Mouse (Mus musculus) embryonic fibroblast, embryonic 13.5 days (primary cell): ENCODE data around the gene Opa3. TPM values are rescaled to one million over a fixed set of nuclear protein-coding genes. Genes with fewer than 3 reads are reported as not detected.

ENCODE experiments used
- H3K27ac ChIP-seq: 2 replicates; pipeline ENCODE4 v1.5.1; 2012; ENCODE audit warnings: low read length, control low read depth, inconsistent platforms; ENCODE audit not compliant: insufficient read depth
- H3K4me1 ChIP-seq: 2 replicates; pipeline ENCODE4 v1.6.1; 2011; ENCODE audit warnings: low read length; ENCODE audit not compliant: control insufficient read depth, insufficient read depth
- H3K4me3 ChIP-seq: 2 replicates; pipeline ENCODE4 v1.5.1; 2011; ENCODE audit warnings: mild to moderate bottlenecking, control low read depth, low read length; ENCODE audit not compliant: insufficient read depth
- CTCF ChIP-seq: IDR thresholded peaks from 2 replicates; pipeline ENCODE4 v1.5.1; 2011; ENCODE audit warnings: mild to moderate bottlenecking, control low read depth, low read length, moderate library complexity, borderline replicate concordance; ENCODE audit not compliant: insufficient read depth
- POLR2A ChIP-seq: IDR thresholded peaks from 2 replicates; pipeline ENCODE4 v1.6.1; 2011; ENCODE audit warnings: low read depth, mild to moderate bottlenecking, control low read depth, low read length, moderate library complexity
- polyA plus RNA-seq: library from polyadenylated mRNA; stranded (reverse); fragments of >200 nt; gene quantifications from 2 replicates; pipeline ENCODE4 v1.2.4, GENCODE M21; 2011; ENCODE audit warnings: low read depth; ENCODE audit not compliant: missing spikeins, insufficient read length

Gene Opa3
- polyA plus RNA-seq, 1 experiment, result 24.4 TPM

DNA sequence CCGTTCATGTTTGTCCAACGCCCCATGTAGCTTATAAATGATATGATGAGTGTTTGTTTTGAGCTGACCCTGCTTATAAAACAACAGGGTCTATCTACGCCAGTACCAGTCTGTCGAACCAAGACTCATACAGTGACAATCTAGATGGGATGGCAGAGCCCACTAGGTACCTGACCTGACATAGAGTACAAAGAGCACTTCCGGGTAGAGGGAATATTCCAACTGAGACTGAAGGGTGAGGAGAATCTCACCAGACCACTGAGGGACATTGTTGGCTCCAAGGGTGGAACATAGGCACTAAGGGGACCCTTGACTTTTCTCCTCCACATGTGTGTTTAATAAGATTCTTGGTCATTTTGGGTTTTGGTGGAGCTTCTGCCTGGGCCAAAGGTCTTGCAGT is 1.3 kb downstream of the Opa3 start:
- no peak for TF ChIP-seq POLR2A
- no peak for TF ChIP-seq CTCF
- Histone ChIP-seq H3K4me1 (no peaks in the 10 kb centered on the region), H3K4me3 (peak overlapping the region; percentile 91), H3K27ac (peak overlapping the region; percentile 42)

DNA sequence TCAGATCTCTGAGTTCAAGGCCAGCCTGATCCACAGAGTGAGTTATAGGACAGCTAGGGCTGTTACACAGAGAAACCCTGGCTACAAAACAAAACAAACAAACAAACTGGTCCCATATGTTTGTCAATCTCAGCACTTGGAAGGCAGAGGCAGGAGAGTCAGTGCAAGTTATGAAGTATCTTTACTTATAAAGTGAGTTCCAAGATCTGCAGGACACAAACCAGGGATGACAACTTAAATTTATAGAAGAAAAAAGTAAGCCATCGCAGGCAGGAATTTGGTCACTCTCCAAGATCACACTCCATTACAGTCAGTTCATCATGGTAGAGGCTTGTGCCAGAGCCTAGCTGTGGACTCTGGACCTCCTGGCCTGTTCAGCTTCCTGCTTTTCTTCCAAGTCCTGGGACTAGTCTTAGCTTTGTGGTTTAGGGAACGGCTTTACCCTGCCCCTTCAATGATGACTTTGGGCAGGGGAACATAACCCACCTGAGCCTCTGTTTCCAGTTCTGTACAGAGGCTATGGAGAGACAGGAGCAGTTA is 2.0 kb downstream of the Opa3 start:
- Histone ChIP-seq H3K4me3 (no peak overlapping the region), H3K4me1 (no peaks in the 10 kb centered on the region), H3K27ac (no peak overlapping the region)
- no peak for TF ChIP-seq CTCF
- TF ChIP-seq POLR2A, result no peak

DNA sequence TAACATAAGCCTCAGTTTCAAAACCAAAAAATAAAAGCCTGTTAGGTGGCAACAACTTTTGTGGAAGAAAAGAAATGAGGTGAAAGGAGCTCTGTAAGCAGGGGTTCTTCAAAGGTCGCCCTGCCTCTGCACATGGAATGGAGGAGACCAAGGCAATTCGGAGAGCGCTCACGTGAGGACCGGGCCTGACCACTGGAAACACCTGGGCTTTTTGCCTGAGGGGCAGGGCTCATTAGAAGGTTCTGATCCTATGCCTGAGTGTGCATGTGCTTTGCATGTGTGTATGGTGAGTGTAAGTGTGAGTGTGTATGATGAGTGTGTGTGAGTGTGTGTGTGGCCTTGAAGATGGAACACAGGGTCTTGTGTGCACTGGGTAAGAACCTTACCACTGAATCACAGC is 2.8 kb downstream of the Opa3 start:
- no peak for TF ChIP-seq POLR2A
- TF ChIP-seq CTCF, result no peak
- H3K4me1 ChIP-seq, result no peaks in the 10 kb centered on the region
- H3K4me3 ChIP-seq, result no peak overlapping the region
- no peak overlapping the region for H3K27ac ChIP-seq

GRCm38 (mm10) chr7:19231849-19232248 is 3.7 kb downstream of the Opa3 start:
- H3K4me3 ChIP-seq, result no peak overlapping the region
- TF ChIP-seq CTCF (no peak), POLR2A (no peak)

GRCm38 (mm10) chr7:19234652-19235051 is 6.5 kb downstream of the Opa3 start:
- Histone ChIP-seq H3K4me1 (no peaks in the 10 kb centered on the region), H3K4me3 (no peak overlapping the region), H3K27ac (no peak overlapping the region)
- no peak for TF ChIP-seq CTCF

More at GRCm38 (mm10) chr7:19231849-19232248, 3.7 kb downstream of the Opa3 start:
- H3K27ac ChIP-seq, result no peak overlapping the region
- H3K4me1 ChIP-seq, result no peaks in the 10 kb centered on the region

DNA sequence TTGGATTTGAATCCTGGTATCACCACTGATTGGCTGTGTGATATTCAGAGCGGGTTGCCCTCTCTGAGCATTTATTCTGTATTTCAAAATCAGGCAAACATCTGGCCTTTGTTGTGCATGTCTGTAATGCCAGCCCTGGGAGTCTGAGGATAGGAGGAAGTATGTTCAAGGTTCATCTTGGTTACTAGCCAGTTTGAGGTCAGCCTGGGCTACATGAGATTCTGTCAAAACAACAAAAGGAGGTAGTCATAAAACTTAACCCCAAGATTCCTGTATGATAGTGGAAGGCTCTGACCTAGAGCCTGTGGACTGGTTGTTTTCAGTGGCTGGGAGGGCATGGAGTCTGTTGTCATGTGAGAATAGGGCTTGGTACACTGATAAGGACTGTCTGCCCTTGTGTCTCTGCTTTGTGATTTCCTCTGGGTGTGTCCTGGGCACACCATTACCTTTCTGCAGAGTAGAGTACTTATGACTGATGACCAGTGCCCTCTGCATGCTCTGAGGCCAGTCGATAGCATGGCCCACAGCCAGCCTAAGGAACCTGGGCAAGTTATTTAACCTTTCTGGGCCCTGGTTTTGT is 7.0 kb downstream of the Opa3 start:
- TF ChIP-seq CTCF (no peak), POLR2A (no peak)
- H3K27ac ChIP-seq, result no peak overlapping the region
- no peaks in the 10 kb centered on the region for H3K4me1 ChIP-seq
- H3K4me3 ChIP-seq, result no peak overlapping the region

DNA sequence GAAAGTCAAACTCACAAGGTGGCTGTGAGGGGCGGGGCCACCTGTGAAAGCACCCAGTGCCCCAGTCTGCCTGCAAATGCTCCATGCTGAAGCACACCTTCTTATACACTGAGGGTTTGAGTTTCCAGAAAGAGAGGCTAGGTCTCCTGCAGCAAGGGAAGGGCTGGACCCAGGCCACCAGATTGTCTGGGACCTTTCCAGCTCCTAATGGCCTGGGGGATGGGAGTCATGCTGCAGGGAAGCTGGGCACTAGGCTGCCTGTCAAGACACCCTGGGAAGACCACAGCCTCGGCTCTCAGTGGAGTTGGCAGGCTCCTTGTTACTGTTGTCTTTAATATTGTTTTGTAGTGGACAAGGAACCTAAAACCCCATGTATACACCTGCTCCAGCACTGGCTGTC is 8.3 kb downstream of the Opa3 start:
- Histone ChIP-seq H3K4me3 (no peak overlapping the region), H3K4me1 (no peaks in the 10 kb centered on the region), H3K27ac (no peak overlapping the region)
- TF ChIP-seq POLR2A (no peak), CTCF (no peak)

DNA sequence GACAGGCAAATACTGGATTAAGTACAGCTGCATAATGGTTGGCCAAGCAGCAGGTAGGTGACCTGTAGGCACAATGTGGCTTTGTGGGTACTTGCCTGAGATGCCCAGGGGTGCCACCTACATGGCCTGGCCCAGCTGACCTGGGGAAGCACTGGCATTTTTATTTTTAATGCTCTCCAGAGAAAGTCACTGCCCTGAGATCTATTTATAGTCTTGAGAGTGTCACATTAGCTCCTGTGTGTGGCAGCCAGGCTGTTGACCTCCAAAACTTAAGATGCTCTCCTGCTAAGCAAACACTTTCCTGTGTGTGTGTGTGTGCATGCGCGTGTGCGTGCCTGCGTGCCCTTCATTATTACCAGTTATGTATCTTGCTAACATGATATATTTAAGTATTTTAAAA is 10.2 kb downstream of the Opa3 start:
- TF ChIP-seq POLR2A, result no peak
- TF ChIP-seq CTCF, result no peak
- Histone ChIP-seq H3K4me3 (no peak overlapping the region), H3K27ac (no peak overlapping the region), H3K4me1 (no peaks in the 10 kb centered on the region)

DNA sequence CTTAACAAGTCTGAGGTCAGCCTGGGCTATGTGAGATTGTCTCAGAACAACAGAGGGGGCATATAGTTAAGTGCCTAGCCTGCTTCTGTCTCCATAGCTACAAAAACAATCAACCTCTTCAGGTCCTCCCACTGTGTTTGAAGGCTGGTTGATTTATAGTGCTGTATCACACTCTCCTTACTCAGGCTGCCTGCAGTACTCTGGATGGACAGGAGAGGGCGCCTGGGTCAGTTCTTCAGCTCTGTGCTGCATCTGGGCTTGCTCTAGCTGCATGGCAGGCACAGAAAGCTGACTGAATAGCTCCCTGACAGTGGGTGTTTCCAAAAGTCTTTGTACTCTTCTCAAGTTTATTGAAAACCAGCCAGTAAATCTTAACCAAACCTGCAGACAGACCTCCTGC is 11.3 kb downstream of the Opa3 start:
- Histone ChIP-seq H3K4me3 (no peak overlapping the region), H3K27ac (no peak overlapping the region), H3K4me1 (no peaks in the 10 kb centered on the region)
- no peak for TF ChIP-seq POLR2A
- peak; percentile 82 for TF ChIP-seq CTCF

DNA sequence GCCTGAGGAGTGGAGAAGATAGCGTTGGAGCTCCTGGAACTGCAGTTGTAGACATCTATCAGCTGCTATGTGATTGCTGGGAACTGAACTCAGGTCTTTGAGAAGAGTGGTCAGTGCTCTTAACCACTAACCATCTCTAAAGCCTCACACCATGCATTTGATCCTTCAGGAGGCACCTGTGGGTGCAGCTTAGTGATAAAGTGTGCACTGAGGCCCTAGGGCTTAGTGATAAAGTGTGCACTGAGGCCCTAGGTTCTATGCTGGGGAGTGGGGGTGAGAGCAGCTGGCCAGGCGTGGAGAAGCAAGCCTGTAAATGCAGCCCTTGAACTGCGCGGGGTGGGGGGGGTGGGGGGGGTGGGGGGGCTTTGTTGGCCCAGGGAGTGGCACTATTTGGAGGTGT is 11.9 kb downstream of the Opa3 start:
- TF ChIP-seq CTCF, result no peak
- no peak for TF ChIP-seq POLR2A
- Histone ChIP-seq H3K4me1 (no peaks in the 10 kb centered on the region), H3K27ac (no peak overlapping the region), H3K4me3 (no peak overlapping the region)

DNA sequence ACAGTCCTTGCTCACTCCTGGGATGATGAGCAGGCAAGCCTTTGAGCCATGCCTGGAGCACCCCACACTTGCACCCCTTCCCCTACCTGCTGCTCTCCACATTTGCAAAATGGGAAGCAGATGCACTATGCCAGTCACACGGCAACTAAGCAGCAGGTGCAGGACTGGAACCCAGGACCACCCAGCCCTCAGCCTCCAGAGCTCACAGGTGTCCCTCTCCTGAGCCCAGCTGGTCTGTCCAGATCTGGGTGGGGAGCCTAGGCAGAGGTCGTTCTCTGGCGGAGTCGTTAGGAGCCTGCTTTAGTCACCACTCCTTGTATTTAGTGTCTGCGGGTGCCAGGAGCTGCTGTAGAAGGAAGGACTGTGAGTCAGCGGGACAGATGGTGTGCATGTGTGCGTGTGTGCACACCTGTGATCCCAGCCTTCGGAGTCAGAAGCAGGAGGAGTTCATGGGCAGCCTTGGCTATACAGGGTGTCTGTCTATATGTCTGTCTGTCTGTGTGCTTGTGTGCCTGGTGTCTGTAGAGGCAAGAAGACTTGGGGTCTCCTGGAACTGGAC is 12.8 kb downstream of the Opa3 start:
- Histone ChIP-seq H3K27ac (no peak overlapping the region), H3K4me3 (no peak overlapping the region), H3K4me1 (no peaks in the 10 kb centered on the region)
- TF ChIP-seq CTCF, result no peak
- TF ChIP-seq POLR2A, result no peak
